Mouse (Mus musculus) lung, postnatal 0 days (tissue): Measurements from ENCODE around the gene Adgrl4.

Source experiments
- CTCF ChIP-seq: IDR thresholded peaks from 2 replicates; pipeline ENCODE4 v1.5.1; 2016; ENCODE audit warnings: antibody characterized with exemption, mild to moderate bottlenecking
- EP300 ChIP-seq: IDR thresholded peaks from 2 replicates; pipeline ENCODE4 v1.6.1; 2016; ENCODE audit warnings: antibody characterized with exemption, mild to moderate bottlenecking, control low read depth

DNA sequence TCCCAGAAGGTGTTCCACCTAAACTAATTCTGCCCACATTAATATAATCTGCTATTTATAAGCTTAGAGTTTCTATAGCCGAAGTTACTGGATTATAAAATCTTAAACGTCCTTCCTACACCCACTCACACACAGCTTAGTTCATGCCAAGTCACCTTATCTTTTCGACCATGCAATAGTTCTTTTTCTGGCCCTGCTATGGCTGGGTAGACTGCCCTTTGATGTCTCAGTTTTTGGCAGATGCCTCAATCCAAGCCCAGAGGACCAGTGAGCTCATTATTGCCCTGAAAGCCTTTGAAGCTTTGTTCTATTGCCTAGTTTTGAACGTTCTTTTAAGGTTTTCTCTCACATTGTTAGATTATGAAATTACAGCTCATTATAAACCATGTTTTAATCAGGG, 27.5 kb downstream of the Adgrl4 start:
- TF ChIP-seq CTCF (no peak), EP300 (no peak)
